Mouse (Mus musculus) embryonic fibroblast, embryonic 13.5 days (primary cell): ENCODE measurements around the gene Lat2. TPM values are rescaled to one million over a fixed set of nuclear protein-coding genes. Genes with fewer than 3 reads are reported as not detected.

Experiments used
- H3K27ac ChIP-seq: 2 replicates; pipeline ENCODE4 v1.5.1; 2012; ENCODE audit warnings: low read length, control low read depth, inconsistent platforms; ENCODE audit not compliant: insufficient read depth
- H3K4me1 ChIP-seq: 2 replicates; pipeline ENCODE4 v1.6.1; 2011; ENCODE audit warnings: low read length; ENCODE audit not compliant: control insufficient read depth, insufficient read depth
- H3K4me3 ChIP-seq: 2 replicates; pipeline ENCODE4 v1.5.1; 2011; ENCODE audit warnings: mild to moderate bottlenecking, control low read depth, low read length; ENCODE audit not compliant: insufficient read depth
- CTCF ChIP-seq: IDR thresholded peaks from 2 replicates; pipeline ENCODE4 v1.5.1; 2011; ENCODE audit warnings: mild to moderate bottlenecking, control low read depth, low read length, moderate library complexity, borderline replicate concordance; ENCODE audit not compliant: insufficient read depth
- POLR2A ChIP-seq: IDR thresholded peaks from 2 replicates; pipeline ENCODE4 v1.6.1; 2011; ENCODE audit warnings: low read depth, mild to moderate bottlenecking, control low read depth, low read length, moderate library complexity
- polyA plus RNA-seq: library from polyadenylated mRNA; stranded (reverse); fragments of >200 nt; gene quantifications from 2 replicates; pipeline ENCODE4 v1.2.4, GENCODE M21; 2011; ENCODE audit warnings: low read depth; ENCODE audit not compliant: missing spikeins, insufficient read length

Gene Lat2
- polyA plus RNA-seq, 1 experiment, result 2.3 TPM

DNA sequence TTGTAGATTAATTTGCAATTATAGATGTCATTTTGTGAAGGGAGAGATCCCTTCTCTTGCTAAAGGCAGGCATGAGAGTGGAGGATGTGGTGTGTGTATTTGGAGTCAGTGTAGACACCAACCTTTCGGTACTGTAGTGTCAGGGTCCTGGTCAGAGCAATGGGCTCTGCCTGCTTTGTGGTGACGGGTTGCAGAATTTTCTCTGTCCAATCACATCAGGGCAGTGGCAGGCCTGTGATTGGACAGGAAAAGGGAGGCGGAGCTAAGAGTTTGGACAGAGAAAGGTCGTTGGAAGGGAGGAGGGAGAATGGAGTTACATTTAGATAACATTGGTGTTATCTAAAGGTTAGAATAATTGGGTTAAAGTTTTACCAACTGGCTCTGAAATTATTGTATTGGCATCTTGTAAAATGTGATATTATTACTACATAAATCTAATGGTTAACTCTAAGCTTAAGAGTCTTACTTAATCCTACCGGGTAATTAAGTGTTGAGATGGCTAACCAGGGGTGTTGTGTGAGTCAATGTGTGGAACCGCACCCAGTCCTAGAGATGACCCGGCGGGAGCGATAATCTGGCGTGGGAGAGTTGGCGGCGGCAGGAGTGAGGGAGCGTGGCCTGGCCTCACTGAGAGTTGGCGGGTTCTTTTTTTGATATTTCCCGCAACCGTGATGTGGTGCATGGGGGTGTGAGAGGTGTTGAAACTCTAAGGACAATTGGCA lies 54.2 kb downstream of the Lat2 start:
- H3K4me3 ChIP-seq, result no peak overlapping the region
- TF ChIP-seq CTCF, result no peak
- no peak for TF ChIP-seq POLR2A
- H3K27ac ChIP-seq, result no peak overlapping the region
- H3K4me1 ChIP-seq, result no peaks in the 10 kb centered on the region; the same call in 1 of the 2 replicates

DNA sequence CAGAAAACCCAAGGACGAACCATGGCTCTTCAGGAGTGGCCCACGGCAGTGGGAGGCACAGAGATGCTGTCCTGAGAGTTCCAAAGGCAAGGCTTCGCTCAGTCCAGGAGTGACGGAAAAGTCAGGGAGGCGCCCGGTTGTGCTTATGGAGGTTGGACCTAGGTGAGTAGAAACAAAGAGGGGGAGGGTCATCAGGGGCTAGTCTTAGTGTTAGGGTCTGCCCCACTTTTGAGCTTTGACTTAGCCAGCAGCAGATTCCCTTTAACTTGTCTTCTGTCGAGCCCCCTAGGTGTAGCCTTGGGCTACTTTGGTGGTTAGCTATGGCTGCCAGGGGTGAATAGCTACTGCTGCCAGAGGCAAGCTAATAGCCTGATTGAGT lies 54.8 kb downstream of the Lat2 start, which contains the start of gene Syna:
Gene Syna, minus strand, starts transcription at position 101 of the 379 bp plus-strand sequence.
- Histone ChIP-seq H3K4me3 (no peak within 1 kb of the TSS), H3K27ac (no peak within 1 kb of the TSS), H3K4me1 (no peaks in the 10 kb centered on the region; the same call in 1 of the 2 replicates)
- TF ChIP-seq CTCF, result no peak
- TF ChIP-seq POLR2A, result no peak

DNA sequence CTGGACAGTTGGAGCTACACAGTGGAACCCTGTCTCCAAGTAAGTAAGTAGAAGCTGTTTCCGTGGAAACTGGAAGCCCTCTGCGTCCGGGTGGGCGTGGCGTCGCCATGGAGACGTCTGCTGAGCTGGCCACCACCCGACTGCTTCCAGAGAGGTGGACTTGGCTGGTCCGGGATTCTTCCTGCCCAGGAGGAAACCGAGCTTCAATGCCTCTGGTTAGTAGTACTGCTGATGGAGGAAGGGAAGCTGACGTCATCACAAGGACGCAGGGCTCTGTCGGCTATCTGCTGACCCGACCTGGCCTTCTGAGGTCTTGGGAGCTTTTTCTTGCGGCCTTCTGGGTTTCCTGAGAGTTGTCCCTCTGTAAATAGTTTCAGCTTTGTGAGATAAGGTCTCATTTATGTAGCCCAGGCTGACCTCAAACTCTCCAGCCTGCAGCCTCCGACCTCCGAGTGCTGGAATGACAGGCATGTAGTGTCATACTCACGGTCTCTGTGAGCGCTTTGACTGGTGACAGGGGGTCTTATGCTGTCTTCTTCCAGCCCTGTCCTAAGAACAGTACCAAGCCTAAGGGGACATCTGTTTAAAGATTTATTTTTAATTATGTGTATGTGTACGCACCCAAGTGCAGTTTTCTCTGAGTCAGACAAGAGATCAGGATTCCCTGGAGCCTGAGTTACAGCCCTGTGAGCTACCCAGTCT lies 59.2 kb downstream of the Lat2 start:
- Histone ChIP-seq H3K4me1 (peaks cover 7% of the 10 kb centered on the region; the same call in 1 of the 2 replicates), H3K27ac (peak overlapping the region; percentile 51; the same call in 1 of the 2 replicates), H3K4me3 (no peak overlapping the region)
- TF ChIP-seq POLR2A (no peak), CTCF (no peak)

DNA sequence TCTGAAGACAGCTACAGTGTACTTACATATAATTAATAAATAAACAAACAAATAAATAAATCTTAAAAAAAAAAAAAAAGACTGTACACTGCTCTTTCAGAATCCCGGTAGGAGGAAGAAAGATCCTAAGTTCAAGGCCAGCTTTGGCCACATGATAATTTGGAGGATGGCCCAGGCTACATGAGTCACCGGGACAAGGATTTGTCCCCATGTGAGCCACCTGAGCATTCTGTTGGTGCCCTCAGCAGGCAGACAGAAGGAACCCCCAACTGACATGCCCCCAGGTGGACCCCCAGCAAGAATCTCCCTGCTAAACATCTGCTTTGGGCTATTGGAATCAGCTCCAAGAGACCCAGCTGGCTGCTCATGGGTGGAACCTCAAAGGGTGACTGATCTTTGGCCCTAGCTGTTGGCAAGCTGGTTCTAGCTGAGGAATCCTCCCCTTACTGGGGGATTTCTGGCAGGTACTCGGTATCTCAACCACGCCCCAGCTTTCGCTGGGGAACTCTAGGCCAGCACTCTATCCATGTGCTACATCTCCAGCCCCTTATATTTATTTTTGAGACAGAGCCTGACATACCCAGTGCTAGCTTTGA lies 60.8 kb downstream of the Lat2 start:
- TF ChIP-seq CTCF (no peak), POLR2A (no peak)
- H3K27ac ChIP-seq, result no peak overlapping the region
- no peak overlapping the region for H3K4me3 ChIP-seq
- H3K4me1 ChIP-seq, result peaks cover 9% of the 10 kb centered on the region

DNA sequence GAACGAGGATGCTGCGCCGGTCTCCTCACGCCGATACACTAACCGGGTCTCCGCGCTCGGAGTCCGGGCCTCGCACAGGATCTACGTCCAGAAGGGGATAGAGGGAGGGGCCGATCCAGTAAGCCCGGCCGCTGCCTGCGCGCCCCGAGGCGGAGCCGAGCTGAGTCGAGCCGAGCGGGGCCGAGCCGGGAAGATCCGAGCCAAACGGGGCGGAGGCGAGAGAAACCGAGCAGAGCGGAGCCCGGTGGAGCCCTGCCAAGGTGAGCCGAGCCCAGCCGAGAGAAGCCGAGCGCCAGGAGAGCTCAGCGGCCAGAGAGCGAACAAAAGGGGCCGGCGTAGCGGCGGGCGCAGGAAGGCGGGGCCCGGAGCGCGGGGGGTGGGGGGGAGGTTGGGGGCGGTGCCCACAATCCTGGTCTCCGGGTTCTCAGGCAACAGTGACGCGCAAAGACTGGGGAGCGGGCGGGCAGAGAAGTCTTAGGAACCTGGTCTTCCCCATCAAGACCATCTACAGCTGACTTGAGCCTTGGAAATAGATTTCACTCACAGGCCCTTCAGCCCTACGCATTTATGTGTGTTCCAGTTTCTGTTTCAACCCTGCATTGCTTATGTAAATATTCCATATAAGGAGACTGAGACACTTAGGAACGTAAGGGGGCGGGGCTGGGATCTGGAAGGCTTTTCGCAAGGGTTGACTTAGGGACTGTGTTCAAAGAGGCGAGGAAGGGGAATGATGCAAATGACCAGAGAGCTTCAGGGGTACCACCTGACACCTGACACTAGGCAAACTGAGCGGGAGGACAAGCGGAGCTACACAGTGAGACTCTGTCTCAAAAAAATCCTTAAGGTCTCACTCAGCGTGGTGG lies 62.5 kb downstream of the Lat2 start, which contains the start of gene Clip2:
Gene Clip2, minus strand, starts transcription at position 325 of the 863 bp plus-strand sequence.
- Histone ChIP-seq H3K27ac (peak within 1 kb of the TSS; percentile 98), H3K4me1 (peaks cover 12% of the 10 kb centered on the region), H3K4me3 (peak within 1 kb of the TSS; percentile 88)
- TF ChIP-seq CTCF, result no peak
- peak; percentile 82 for TF ChIP-seq POLR2A

DNA sequence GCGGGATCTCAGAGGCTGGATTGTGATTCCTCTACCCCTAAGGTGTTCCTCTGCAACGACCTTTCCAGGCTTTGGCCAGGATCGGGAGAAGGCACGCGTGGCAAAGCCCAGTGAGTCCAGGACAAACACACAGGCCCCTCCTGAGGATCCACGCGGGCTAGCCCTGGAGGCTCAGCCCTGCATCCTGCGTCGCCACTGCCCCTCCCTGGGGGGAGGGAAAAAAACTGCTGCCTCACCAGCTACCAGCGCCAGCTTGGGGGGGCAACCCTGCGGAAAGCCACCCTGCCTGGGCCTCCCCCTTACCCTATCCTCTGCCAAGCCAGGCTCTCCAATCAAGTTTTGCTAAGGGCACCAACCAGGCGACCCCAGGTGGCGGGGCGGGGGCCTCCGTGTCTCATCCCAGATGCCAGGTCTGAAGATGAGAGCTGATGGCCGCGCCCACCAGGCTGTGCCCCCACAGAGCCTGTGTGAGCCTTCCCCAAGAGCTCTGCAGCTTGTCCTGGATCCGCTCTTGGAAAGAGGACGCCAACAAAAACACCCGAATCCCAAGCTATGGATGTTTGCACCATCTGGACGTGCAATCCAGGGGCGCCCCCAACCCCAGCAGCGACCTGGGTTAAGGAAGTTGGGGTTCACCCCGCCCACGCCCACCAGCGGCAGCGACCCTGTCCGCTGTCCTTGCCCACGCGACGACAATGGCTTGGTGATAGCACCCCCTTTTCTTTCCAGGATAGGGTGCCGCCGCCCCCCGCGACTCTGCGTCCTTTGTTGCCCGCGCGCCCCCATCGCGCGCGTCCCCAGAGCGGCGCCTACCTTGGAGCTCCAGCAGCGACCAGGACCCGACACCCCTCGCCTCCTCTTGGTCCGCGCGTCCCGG lies 63.4 kb downstream of the Lat2 start:
- peak overlapping the region; percentile 88 for H3K4me3 ChIP-seq
- TF ChIP-seq POLR2A, result peak; percentile 48
- no peak for TF ChIP-seq CTCF
- peak overlapping the region; percentile 98 for H3K27ac ChIP-seq
- H3K4me1 ChIP-seq, result peaks cover 12% of the 10 kb centered on the region

DNA sequence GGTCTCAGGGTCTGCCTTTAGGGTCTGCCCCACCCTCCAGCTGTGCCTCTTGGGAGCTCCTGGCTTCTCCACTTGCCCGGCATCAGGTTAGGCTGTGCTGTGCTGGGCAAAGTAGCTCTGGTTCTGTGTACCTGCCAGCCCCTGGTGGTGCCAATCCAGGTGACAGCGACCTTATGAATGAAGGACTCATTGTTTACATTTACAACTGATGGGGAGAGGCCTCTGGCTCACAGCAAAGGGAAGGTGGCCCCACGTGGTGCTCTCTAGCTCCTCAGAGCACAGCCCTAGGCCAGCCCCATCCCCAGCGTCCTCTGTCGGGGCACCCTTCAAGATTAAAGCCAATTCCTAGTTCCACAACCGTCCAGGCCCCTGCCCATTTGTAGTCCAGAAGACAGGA lies 64.0 kb downstream of the Lat2 start:
- peak overlapping the region; percentile 88 for H3K4me3 ChIP-seq
- H3K27ac ChIP-seq, result peak overlapping the region; percentile 98
- peaks cover 12% of the 10 kb centered on the region for H3K4me1 ChIP-seq
- TF ChIP-seq CTCF, result no peak
- no peak for TF ChIP-seq POLR2A

Other genes starting within 250 kb of the Lat2 start
- gene Gtf2ird1, start 158.3 kb downstream of the Lat2 start, polyA plus RNA-seq, result 52.0 and 58.2 TPM in 2 replicates
- 20.3 and 25.6 TPM in 2 replicates for gene Clip2, start 62.6 kb downstream of the Lat2 start, polyA plus RNA-seq
- gene Syna, start 54.9 kb downstream of the Lat2 start, polyA plus RNA-seq, result 0.40 TPM in 1 of 2 replicates, not detected in the other
- 64.6 and 81.8 TPM in 2 replicates for gene Rfc2, start 33.7 kb downstream of the Lat2 start, polyA plus RNA-seq
- 208 and 219 TPM in 2 replicates for gene Eif4h, start 24.5 kb upstream of the Lat2 start, polyA plus RNA-seq
- 16.5 and 18.0 TPM in 2 replicates for gene Limk1, start 73.6 kb upstream of the Lat2 start, polyA plus RNA-seq
- 57.9 and 265 TPM in 2 replicates for gene Eln, start 132.3 kb upstream of the Lat2 start, polyA plus RNA-seq